Mouse (Mus musculus) forebrain, embryonic 14.5 days (tissue): ENCODE measurements at regions not wholly inside any gene's neighbourhood (a gene's known extent, or its start where the extent isn't known, plus 50 kb on each side); places are given as distances from the start of the nearest gene placed in this dataset.

Experiments used
- ATAC-seq: fragments of 200-750 bp; cut with Nextera tagmentation; 2 replicates; pipeline ENCODE4 v1.8.0; 2017; ENCODE audit warnings: mild to moderate bottlenecking, moderate library complexity
- DNase-seq: peaks from one replicate; pipeline ENCODE4 v3.0.0-alpha.2; 2015; ENCODE audit warnings: low spot score
- H3K27ac ChIP-seq: fragments of 300-500 bp; sonication (generic); 2 replicates; pipeline ENCODE4 v1.5.1; 2014; ENCODE audit warnings: low read depth, mild to moderate bottlenecking, control low read depth, low read length, moderate library complexity
- H3K27me3 ChIP-seq: fragments of 300-500 bp; sonication (generic); replicated peaks from 2 replicates; pipeline ENCODE4 v1.6.1; 2014; ENCODE audit warnings: low read length, control low read depth, mixed read lengths; ENCODE audit not compliant: control insufficient read depth, insufficient read depth
- H3K36me3 ChIP-seq: fragments of 300-500 bp; sonication (generic); 2 replicates; pipeline ENCODE4 v1.6.1; 2014; ENCODE audit warnings: low read length, control low read depth; ENCODE audit not compliant: control insufficient read depth, insufficient read depth
- H3K4me1 ChIP-seq: fragments of 300-500 bp; sonication (generic); 2 replicates; pipeline ENCODE4 v1.6.1; 2014; ENCODE audit warnings: antibody characterized with exemption, low read length, control low read depth; ENCODE audit not compliant: control insufficient read depth, insufficient read depth
- H3K4me2 ChIP-seq: fragments of 300-500 bp; sonication (generic); 2 replicates; pipeline ENCODE4 v1.6.1; 2014; ENCODE audit warnings: mild to moderate bottlenecking, control low read depth, low read length
- H3K4me3 ChIP-seq: fragments of 300-500 bp; sonication (generic); 2 replicates; pipeline ENCODE4 v1.5.1; 2014; ENCODE audit warnings: low read depth, low read length, control low read depth
- H3K9ac ChIP-seq: fragments of 300-500 bp; sonication (generic); 2 replicates; pipeline ENCODE4 v1.6.1; 2014; ENCODE audit warnings: mild to moderate bottlenecking, low read length, control low read depth, moderate library complexity
- H3K9me3 ChIP-seq: fragments of 300-500 bp; sonication (generic); replicated peaks from 2 replicates; pipeline ENCODE4 v1.6.1; 2016; ENCODE audit warnings: low read length, control low read depth, mixed read lengths; ENCODE audit not compliant: control insufficient read depth
- WGBS: fragments of 180-500 bp; shearing (Covaris S2); extraction: QIAGEN DNeasy Blood & Tissue Kit; methylation state at CpG from one replicate; pipeline ENCODE4 v1.1.7; 2014; 5-methylcytosine and 5-hydroxymethylcytosine counted together

GRCm38 (mm10) chr3:110666992-110667391 lies 416.2 kb upstream of the Prmt6 start:
- no peaks in the 10 kb centered on the region for H3K4me1 ChIP-seq
- DNase-seq, result no peak
- no peaks in the 10 kb centered on the region for H3K27me3 ChIP-seq
- no peaks in the 10 kb centered on the region for H3K9me3 ChIP-seq
- no peak overlapping the region for H3K9ac ChIP-seq
- H3K4me3 ChIP-seq, result no peak overlapping the region
- H3K4me2 ChIP-seq, result no peak overlapping the region
- no peak overlapping the region for H3K27ac ChIP-seq
- no peak for ATAC-seq
- H3K36me3 ChIP-seq, result no peaks in the 10 kb centered on the region
- WGBS, result 76% methylated on average over 2 of the region's 2 CpGs

- 34% methylated on average over 4 of the region's 4 CpGs for whole genome bisulfite sequencing
- H3K4me2 ChIP-seq, result no peak overlapping the region
- no peak overlapping the region for H3K27ac ChIP-seq
- ATAC-seq (peak; percentile 93), DNase-seq (peak; percentile 80)
- H3K9ac ChIP-seq, result no peak overlapping the region
- H3K4me1 ChIP-seq, result no peaks in the 10 kb centered on the region
- H3K27me3 ChIP-seq, result no peaks in the 10 kb centered on the region
- H3K36me3 ChIP-seq, result no peaks in the 10 kb centered on the region
- H3K9me3 ChIP-seq, result no peaks in the 10 kb centered on the region
- H3K4me3 ChIP-seq, result no peak overlapping the region
Observed at GRCm38 (mm10) chr3:110657495-110658105, 406.8 kb upstream of the Prmt6 start.

- no peaks in the 10 kb centered on the region for H3K9me3 ChIP-seq
- no peaks in the 10 kb centered on the region for H3K27me3 ChIP-seq
- no peak overlapping the region for H3K9ac ChIP-seq
- no peak overlapping the region for H3K27ac ChIP-seq
- no peak overlapping the region for H3K4me2 ChIP-seq
- 66% methylated on average over 3 of the region's 3 CpGs for whole genome bisulfite sequencing
- H3K4me1 ChIP-seq, result no peaks in the 10 kb centered on the region
- ATAC-seq, result no peak
- no peak for DNase-seq
- no peaks in the 10 kb centered on the region for H3K36me3 ChIP-seq
- H3K4me3 ChIP-seq, result no peak overlapping the region
Observed at GRCm38 (mm10) chr3:110626326-110626725, 375.5 kb upstream of the Prmt6 start.

- Histone ChIP-seq H3K4me3 (no peak overlapping the region), H3K4me1 (no peaks in the 10 kb centered on the region), H3K27me3 (no peaks in the 10 kb centered on the region), H3K4me2 (no peak overlapping the region), H3K27ac (no peak overlapping the region), H3K36me3 (no peaks in the 10 kb centered on the region), H3K9ac (no peak overlapping the region), H3K9me3 (no peaks in the 10 kb centered on the region)
- no peak for DNase-seq
- 42% methylated on average over 4 of the region's 4 CpGs for WGBS
- ATAC-seq, result no peak; the same call in 1 of the 2 replicates
Observed at GRCm38 (mm10) chr3:110599175-110599853, 348.5 kb upstream of the Prmt6 start.

- ATAC-seq (no peak), DNase-seq (no peak)
- no peak overlapping the region for H3K4me2 ChIP-seq
Observed at GRCm38 (mm10) chr3:110582766-110583165, 332.0 kb upstream of the Prmt6 start.

GRCm38 (mm10) chr3:110579261-110579660 lies 328.5 kb upstream of the Prmt6 start:
- H3K9ac ChIP-seq, result no peak overlapping the region
- ATAC-seq (no peak), DNase-seq (no peak)
- no peaks in the 10 kb centered on the region for H3K27me3 ChIP-seq
- no peaks in the 10 kb centered on the region for H3K36me3 ChIP-seq
- H3K4me3 ChIP-seq, result no peak overlapping the region
- H3K4me2 ChIP-seq, result no peak overlapping the region
- no peaks in the 10 kb centered on the region for H3K4me1 ChIP-seq
- 89% methylated on average over 1 of the region's 1 CpGs for WGBS
- H3K9me3 ChIP-seq, result no peaks in the 10 kb centered on the region
- no peak overlapping the region for H3K27ac ChIP-seq

More at GRCm38 (mm10) chr3:110582766-110583165, 332.0 kb upstream of the Prmt6 start:
- WGBS, result 55% methylated on average over 2 of the region's 2 CpGs
- H3K4me3 ChIP-seq, result no peak overlapping the region
- no peak overlapping the region for H3K9ac ChIP-seq
- H3K9me3 ChIP-seq, result no peaks in the 10 kb centered on the region
- H3K27ac ChIP-seq, result no peak overlapping the region
- no peaks in the 10 kb centered on the region for H3K36me3 ChIP-seq
- H3K4me1 ChIP-seq, result no peaks in the 10 kb centered on the region
- H3K27me3 ChIP-seq, result no peaks in the 10 kb centered on the region

- no peak for DNase-seq
- H3K4me3 ChIP-seq, result no peak overlapping the region
- H3K36me3 ChIP-seq, result no peaks in the 10 kb centered on the region
- no peaks in the 10 kb centered on the region for H3K9me3 ChIP-seq
- WGBS, result 86% methylated on average over 4 of the region's 4 CpGs
- H3K9ac ChIP-seq, result no peak overlapping the region
- H3K27ac ChIP-seq, result no peak overlapping the region
- H3K27me3 ChIP-seq, result no peaks in the 10 kb centered on the region
- no peak for ATAC-seq
- H3K4me1 ChIP-seq, result no peaks in the 10 kb centered on the region
- H3K4me2 ChIP-seq, result no peak overlapping the region
Observed at GRCm38 (mm10) chr3:110567187-110567586, 316.4 kb upstream of the Prmt6 start.

GRCm38 (mm10) chr3:110547326-110547725 lies 296.5 kb upstream of the Prmt6 start:
- no peak overlapping the region for H3K27ac ChIP-seq
- no peak overlapping the region for H3K4me2 ChIP-seq
- H3K4me1 ChIP-seq, result no peaks in the 10 kb centered on the region
- ATAC-seq (no peak), DNase-seq (no peak)
- no peaks in the 10 kb centered on the region for H3K36me3 ChIP-seq
- H3K27me3 ChIP-seq, result no peaks in the 10 kb centered on the region
- WGBS, result 90% methylated on average over 4 of the region's 4 CpGs
- H3K9ac ChIP-seq, result no peak overlapping the region
- no peaks in the 10 kb centered on the region for H3K9me3 ChIP-seq
- no peak overlapping the region for H3K4me3 ChIP-seq

- Histone ChIP-seq H3K9ac (no peak overlapping the region), H3K36me3 (no peaks in the 10 kb centered on the region), H3K27me3 (no peaks in the 10 kb centered on the region), H3K9me3 (no peaks in the 10 kb centered on the region), H3K4me3 (no peak overlapping the region), H3K4me2 (no peak overlapping the region), H3K27ac (no peak overlapping the region), H3K4me1 (no peaks in the 10 kb centered on the region)
- DNase-seq, result peak; percentile 44
- ATAC-seq, result peak; percentile 42
- WGBS, result 23% methylated on average over 2 of the region's 2 CpGs
Observed at GRCm38 (mm10) chr3:110538275-110538674, 287.5 kb upstream of the Prmt6 start.
